Mouse (Mus musculus) embryonic facial prominence, embryonic 10.5 days (tissue): ENCODE data around the gene Txk. TPM values are rescaled to one million over a fixed set of nuclear protein-coding genes. Genes with fewer than 3 reads are reported as not detected.

Experiments used
- DNase-seq: peaks from one replicate; pipeline ENCODE4 v3.0.0-alpha.2; 2017; ENCODE audit warnings: low spot score
- H3K27ac ChIP-seq: fragments of 300-500 bp; sonication (generic); replicated peaks from 2 replicates; pipeline ENCODE4 v1.5.1; 2016; ENCODE audit warnings: mild to moderate bottlenecking
- H3K27me3 ChIP-seq: fragments of 300-500 bp; sonication (generic); replicated peaks from 2 replicates; pipeline ENCODE4 v1.6.1; 2016; ENCODE audit warnings: low read depth, mild to moderate bottlenecking; ENCODE audit not compliant: poor library complexity, severe bottlenecking
- H3K36me3 ChIP-seq: fragments of 300-500 bp; sonication (generic); replicated peaks from 2 replicates; pipeline ENCODE4 v1.6.1; 2016; ENCODE audit warnings: mild to moderate bottlenecking, moderate library complexity
- H3K4me1 ChIP-seq: fragments of 300-500 bp; sonication (generic); 2 replicates; pipeline ENCODE4 v1.6.1; 2016
- H3K4me3 ChIP-seq: fragments of 300-500 bp; sonication (generic); 2 replicates; pipeline ENCODE4 v1.5.1; 2016; ENCODE audit warnings: mild to moderate bottlenecking, moderate library complexity
- H3K9me3 ChIP-seq: fragments of 300-500 bp; sonication (generic); 2 replicates; pipeline ENCODE4 v1.6.1; 2016; ENCODE audit warnings: mild to moderate bottlenecking
- WGBS: fragments of 180-500 bp; shearing (Covaris S2); methylation state at CpG from one replicate; pipeline ENCODE4 v1.1.7; 2016; 5-methylcytosine and 5-hydroxymethylcytosine counted together
- polyA plus RNA-seq: library from polyadenylated mRNA; unstranded; fragments of >200 nt; fragmentation: Nextera tagmentation; extraction: Ambion mirVana; gene quantifications from 2 replicates; pipeline ENCODE4 v1.2.1, GENCODE M21; 2016

The Txk gene
- polyA plus RNA-seq, 1 experiment from 2014 or later: not detected

- Histone ChIP-seq H3K4me3 (no peak overlapping the region), H3K9me3 (no peaks in the 10 kb centered on the region), H3K4me1 (peaks cover 15% of the 10 kb centered on the region), H3K36me3 (no peaks in the 10 kb centered on the region), H3K27ac (no peak overlapping the region), H3K27me3 (peaks cover 66% of the 10 kb centered on the region)
- DNase-seq: peak; percentile 29
- 39% methylated on average over 10 of the region's 10 CpGs for WGBS
These were observed 106.4 kb downstream of the Txk start for GRCm38 (mm10) chr5:72646131-72646530.

Other genes with a start within 250 kb of the Txk start
- gene Corin, start 248.3 kb downstream of the Txk start, polyA plus RNA-seq: 1.4 and 1.9 TPM in 2 replicates
- gene Nfxl1, start 193.1 kb downstream of the Txk start, polyA plus RNA-seq: 19.3 and 20.5 TPM in 2 replicates
- 1.2 and 1.3 TPM in 2 replicates for gene Zar1, start 171.5 kb downstream of the Txk start, polyA plus RNA-seq
- 1.1 and 2.0 TPM in 2 replicates for gene Gm5868, start 165.2 kb downstream of the Txk start, polyA plus RNA-seq
- gene Cnga1, start 108.5 kb downstream of the Txk start, polyA plus RNA-seq: not detected in 2 replicates
- gene Nipal1, start 105.0 kb downstream of the Txk start, polyA plus RNA-seq: 0.14 and 0.49 TPM in 2 replicates
- 1.5 and 1.8 TPM in 2 replicates for gene Tec, start 115.7 kb upstream of the Txk start, polyA plus RNA-seq
- gene Slain2, start 161.5 kb upstream of the Txk start, polyA plus RNA-seq: 15.3 and 16.3 TPM in 2 replicates
- gene Gm10135, start 221.9 kb upstream of the Txk start, polyA plus RNA-seq: not detected in 2 replicates